Mouse (Mus musculus) kidney, postnatal 14 days (tissue): ENCODE measurements around the gene Ccdc24.
A peak's percentile ranks its signal among the peaks of the same experiment; 100 is the strongest.

Source experiments
- DNase-seq: peaks from one replicate; pipeline ENCODE4 v3.0.0; 2022; ENCODE audit warnings: mixed read lengths

Ccdc24 gene

DNA sequence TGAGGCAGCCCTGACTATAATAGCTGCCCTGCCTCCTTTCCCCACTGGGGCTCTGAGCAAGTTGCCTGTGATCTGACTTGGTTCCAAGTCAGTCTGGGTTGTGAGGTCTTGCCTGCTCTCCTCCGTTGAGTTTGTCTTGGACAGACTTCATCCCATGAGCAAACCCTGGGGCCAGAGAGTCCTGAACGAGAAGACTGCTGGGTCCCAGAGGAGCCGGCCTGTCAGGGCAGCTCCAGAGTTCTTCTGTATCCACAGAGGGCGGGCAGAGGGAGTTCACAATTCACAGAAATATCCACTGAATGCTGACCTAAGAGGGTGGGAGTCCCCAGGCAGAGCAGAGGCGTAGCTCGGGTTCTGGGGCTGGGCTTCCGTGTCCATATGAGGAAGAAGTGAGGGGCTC lies 21.5 kb downstream of the Ccdc24 start:
- peak; percentile 57 for DNase-seq

DNA sequence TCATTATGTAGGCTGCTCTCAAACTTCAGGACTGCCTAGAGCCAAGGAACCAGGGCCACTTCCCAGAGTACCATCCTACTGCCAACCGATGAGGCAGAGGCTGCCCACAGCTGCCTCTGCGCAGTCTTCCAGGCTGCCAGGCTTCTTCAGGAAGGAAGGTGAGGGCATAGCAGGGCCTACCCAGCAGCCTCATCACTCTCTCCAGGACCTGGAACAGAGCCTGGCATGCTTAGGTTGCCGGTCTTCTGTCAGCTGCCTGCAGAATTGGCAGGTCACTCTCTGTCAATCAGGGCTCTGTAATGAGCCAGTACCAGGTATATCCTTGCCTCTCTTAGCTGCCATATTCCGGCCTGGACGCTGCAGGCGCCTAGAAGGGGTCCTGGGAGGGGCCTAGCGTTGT lies 22.2 kb downstream of the Ccdc24 start:
- no peak for DNase-seq

DNA sequence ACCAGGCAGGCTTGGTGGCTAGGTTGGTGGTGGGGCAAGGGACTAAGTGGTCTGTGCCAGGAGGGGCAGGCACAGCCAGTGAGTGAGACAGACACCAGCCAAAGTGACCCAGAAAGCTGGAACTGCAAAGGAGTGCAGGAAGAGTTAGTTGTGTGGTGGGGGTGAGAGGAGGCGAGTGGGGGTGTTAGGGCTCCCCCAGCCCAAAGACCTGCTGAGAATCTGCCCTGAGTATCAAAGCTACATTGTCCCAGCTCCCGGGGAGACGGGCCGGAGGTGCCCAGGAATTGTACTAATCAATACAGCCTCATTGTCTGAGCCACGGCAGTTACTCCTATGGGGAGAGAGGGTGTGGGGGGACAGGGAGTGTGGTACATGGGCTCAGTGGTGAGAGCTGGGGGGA lies 22.9 kb downstream of the Ccdc24 start:
- no peak for DNase-seq

DNA sequence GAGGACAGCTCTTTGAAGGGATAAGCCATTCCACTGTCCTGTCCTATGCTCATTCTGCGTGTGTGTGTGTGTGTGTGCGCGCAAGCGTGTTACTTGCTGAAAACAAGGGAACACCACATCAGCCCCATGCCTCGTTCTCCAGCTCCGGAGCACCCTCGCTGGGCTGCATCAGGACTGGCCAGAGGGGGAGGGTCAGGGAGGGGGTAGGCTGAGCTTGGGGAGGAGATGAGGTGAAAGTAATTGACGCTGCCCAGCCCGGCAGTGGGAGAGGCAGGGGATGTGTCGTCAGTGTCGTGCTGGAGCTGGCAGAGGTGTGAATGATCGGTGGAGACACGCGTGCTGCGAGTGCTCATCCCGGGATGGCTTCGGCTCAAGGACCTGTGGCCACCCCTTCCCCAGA lies 23.3 kb downstream of the Ccdc24 start:
- no peak for DNase-seq

DNA sequence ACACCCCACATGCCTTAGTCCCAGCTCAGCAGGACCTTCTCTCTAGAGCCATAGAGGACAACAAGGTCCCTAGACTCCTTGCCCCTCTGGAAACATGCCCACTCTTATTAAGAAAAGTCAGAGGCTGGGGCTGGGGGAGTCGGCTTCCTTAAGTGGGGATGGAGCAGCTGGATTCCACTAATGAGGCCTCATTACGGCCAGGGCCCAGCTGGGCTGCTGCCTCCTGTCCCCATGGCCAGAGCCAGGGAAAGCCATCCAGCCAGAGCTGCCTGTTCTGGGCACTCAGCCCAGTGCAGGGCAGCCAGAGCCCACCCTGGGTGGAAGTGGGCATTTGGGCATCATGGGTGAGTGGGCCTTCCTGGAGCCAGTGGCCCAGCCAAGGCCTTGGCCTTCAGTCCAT lies 25.3 kb downstream of the Ccdc24 start:
- DNase-seq, result no peak

DNA sequence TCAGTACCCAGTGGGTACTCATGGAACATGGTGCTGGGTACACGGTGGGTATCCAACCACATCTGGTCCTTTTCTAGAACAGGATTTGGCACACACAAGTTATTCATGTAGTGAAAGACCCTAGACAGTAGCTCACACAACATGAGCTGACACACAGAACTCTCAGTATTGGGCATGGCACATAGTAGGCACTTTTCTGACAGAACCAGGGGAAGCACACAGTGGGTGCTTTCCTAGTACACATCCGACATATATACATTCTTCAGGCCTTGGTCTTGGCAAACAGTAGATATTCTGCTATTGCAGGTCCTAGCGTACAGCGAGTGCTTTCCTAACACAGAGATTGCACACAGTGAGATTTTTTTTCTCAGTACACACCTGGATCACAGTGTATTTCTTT lies 26.1 kb downstream of the Ccdc24 start:
- DNase-seq, result no peak

DNA sequence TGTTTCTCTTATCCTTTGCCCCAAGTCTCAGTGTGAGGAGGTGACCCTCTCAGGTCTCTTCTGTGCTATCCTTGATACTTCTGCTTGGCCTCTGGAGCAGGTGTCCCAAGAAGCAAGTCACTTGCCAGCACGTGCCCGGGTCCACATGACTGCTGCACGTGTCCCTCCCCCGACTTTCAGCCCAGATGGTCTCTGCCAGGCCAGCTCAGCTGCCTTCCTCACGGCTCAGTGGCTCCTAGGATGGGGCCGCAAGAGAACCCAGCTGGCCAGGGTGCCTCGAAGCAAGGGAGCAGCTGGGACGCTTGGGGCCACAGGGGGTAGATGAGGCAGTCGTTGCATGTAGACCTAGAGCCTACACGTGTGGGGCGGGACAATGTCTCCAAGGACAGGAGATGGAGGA lies 27.0 kb downstream of the Ccdc24 start:
- no peak for DNase-seq

DNA sequence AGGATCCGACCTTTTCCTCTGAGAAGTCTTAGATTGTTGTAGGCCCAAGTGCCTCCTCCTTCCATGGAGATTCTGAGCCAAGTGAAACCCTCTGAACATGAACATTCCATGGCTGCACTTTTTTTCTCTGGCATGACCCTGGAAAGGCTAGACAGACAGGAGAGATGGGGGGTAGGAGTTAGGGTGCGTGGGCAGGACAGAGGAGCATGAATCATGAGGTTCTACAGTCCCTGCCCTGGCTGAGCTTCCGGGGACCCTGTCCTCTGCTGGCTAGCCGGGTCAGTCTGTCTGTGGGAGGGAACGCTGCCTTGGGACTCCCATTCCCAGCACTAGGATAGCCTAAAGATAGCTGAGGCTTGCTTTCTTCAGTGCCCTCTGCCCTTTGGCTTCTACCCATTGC lies 27.9 kb downstream of the Ccdc24 start:
- DNase-seq, result no peak

DNA sequence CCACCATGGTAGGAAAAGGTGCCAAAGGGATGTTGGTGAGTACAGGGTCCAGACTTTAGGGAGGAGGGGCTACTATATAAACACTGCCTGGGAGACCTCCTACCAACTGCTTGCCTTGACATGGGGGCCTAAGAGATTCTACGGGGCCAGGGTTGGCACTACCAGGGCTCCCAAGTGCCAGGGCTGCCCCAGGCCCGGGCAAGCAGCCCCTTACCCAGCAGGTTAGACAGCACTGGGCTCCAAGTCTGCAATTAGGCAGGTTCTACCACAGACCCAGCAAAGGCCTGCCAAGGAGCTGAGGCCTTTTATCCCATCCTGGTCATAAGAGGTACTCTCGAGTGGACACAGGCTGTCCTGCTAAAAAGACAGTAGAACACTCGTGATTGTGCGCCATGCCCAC lies 29.3 kb downstream of the Ccdc24 start:
- no peak for DNase-seq

DNA sequence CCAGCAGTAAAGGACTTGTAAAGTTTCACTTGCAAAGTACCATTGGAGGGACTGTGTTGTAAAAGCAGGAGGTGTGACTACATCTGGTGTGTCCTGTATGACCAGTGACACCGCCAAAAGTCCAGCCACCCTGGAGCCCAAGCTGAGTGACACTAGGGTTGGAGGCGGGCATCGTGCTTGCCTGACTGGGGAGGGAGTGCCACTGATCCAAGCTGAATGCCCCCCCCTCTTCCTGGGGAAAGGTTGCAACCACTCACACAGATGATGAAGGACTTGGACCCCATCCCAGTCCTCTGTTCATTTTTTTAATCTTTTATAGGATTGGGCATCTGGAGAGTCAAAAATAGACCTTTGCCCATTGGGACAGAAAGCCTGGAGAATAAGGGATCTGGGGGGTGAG lies 30.8 kb downstream of the Ccdc24 start:
- peak; percentile 30 for DNase-seq

DNA sequence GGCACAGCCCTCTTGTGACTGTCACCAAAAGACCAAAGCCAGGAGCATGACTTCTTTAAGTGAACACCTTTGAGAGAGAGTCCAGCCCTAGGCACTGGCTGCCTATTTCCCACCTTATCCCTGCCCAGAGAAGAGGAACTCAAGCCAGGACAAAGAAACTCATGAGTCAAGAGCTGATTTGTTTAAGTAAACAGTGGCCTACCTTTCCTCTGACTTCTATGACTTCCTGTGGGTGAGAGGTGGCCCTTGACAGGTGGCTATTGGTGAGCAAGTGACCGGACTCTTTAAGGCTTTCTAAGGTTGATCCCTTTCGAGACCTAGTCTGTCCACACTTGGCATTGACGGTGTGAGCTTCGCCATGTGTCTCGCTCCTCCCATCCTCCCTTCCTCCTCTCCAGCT lies 31.5 kb downstream of the Ccdc24 start:
- DNase-seq, result no peak

DNA sequence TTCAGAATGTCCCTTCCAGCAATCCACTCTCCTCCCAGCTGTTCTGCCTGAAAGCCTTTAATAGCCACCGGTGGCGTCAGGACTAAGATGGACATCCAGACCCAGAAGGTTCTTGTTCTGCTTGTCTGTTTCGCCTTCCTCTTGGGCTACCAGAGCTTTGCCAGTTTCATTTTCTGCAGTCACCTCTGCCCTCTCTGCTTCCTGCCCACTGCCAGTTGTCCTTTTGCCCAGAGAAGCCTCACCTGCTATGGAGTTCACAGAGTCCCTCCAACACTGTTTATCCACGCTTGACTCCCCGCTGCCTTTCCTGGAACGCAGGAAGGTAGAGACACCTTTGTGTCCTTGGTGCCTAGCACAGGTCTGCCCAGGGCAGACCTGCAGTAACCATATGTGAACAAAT lies 33.0 kb downstream of the Ccdc24 start:
- peak; percentile 58 for DNase-seq

DNA sequence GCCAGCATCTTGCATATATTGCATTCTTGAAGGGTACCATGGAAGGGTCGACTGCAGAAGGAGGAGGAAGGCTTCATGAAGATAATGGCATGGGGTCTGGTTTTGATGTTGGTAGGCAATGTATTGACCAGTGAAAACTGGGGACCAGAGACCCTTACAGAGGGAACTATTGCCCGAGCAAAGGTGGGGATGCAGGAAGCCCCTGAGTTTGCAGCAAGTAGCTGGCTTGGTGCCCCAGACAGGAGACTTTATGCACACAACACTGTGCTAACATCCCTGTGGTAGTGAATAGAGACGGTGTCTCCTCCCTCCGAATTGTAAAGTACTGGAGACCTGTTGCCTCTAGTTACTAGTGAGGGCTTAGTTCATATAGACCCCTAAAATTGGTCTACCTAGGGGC lies 35.1 kb downstream of the Ccdc24 start:
- DNase-seq, result no peak

DNA sequence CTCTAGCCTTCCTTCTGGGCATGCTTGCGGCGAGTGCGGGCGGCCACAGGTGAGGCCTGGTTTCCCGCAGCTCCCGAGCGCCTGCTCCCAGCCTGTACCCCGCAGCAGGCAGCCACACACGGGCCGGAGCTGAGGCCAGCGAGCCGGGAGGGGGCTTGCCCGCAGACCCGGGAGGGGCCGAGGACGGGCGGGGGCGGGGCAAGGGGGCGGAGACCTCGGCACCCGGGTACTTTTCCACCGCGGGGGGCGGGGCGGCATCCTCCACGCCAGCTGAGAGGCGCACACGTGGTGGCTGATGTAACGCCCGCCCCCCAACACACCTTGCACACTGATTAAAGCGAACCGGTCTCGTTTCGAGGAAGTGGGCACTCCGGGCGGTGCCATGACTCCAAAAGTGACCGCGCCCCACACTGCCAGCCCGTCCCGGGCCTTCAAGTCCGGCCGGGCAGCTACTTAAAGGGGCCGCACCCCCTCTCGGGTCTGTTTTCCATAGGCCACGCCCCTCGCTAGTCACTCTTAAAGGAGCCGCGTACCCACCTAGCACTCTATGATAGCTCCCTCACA lies 36.1 kb downstream of the Ccdc24 start:
- peak; percentile 94 for DNase-seq

DNA sequence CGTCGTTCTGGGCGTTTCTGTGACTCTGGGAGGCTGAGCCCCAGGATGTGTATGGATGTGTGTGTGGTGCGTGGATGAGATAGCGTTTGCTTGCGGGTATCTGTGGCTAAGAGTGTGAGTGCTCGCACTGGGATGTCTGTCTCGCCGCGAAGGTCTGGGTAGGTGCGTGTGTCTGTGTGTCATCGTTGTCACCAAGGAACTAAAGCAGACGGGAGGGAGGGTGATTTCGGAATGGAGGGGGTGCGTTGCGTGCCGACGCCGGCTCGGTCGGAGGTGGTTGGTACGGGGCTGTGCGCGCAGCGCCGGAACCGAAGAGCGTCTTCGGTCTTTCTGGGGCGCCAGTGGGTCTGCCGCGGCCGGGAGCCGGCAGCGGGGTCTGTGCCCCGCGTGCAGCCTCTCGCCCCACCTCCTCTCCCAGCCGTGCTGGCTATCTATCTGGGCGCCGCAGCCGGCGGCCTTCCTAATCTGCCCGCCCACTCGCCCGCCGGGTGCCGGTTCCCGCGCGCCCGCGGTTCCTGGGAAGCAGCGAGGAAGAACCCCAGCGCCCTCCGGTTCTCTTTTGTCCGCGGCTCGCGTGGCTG lies 36.7 kb downstream of the Ccdc24 start:
- peak; percentile 50 for DNase-seq

DNA sequence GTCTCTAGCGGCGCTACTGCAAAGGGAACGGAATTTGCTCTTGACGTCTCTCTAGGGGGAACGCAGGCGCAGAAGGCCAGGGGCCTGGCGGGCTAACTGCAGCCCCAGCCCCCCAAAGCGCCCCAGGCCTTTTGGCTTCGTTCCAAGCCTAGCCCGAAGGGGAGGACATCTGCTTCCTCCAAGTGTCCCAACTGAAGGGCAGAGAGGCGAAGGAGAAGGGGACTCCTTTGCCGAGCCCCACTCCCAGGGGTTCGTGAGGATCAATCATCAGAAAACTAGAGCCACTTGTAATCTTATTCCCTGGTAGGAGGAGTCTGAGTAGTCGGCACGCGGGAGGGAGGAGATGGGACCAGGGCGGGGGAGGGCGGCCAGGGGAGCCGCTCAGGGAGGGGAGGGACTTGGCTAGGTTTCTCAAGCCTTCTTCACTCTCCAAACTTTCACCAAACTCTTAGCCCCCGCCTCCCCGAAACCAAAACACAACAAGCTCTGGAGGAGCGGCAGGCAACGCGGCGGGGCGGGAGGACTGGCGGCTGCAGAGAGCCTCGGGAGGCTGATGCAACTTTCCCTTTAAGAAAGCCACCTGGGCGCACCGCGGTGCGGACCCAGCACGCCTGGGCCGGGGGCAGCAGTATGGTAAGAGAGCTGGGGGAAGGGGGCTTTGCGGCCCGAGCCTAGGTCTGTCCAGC lies 37.4 kb downstream of the Ccdc24 start:
- DNase-seq, result peak; percentile 82

DNA sequence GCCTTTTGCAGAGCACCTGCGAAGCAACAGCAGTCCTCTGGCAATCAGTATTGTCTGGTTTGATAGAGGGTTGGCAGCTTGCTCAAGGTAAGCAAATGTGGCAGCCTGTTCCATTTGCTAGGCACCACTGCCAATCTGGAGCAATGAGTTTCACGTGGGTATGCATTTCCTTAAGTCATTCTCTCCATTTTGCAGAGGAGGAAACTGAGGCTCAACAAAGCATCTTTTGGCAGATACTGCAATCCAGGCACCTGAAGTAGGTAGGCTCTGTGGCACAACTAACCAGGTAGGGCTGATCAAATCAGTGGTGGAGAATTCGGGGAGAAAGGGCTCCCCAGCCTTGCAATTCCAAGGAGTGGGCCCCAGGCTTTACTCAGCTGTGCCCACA lies 37.9 kb downstream of the Ccdc24 start, which contains the start of gene Slc6a9:
Slc6a9 (plus strand) TSS at position 50 of the 388 bp plus-strand sequence.
- no peak for DNase-seq

DNA sequence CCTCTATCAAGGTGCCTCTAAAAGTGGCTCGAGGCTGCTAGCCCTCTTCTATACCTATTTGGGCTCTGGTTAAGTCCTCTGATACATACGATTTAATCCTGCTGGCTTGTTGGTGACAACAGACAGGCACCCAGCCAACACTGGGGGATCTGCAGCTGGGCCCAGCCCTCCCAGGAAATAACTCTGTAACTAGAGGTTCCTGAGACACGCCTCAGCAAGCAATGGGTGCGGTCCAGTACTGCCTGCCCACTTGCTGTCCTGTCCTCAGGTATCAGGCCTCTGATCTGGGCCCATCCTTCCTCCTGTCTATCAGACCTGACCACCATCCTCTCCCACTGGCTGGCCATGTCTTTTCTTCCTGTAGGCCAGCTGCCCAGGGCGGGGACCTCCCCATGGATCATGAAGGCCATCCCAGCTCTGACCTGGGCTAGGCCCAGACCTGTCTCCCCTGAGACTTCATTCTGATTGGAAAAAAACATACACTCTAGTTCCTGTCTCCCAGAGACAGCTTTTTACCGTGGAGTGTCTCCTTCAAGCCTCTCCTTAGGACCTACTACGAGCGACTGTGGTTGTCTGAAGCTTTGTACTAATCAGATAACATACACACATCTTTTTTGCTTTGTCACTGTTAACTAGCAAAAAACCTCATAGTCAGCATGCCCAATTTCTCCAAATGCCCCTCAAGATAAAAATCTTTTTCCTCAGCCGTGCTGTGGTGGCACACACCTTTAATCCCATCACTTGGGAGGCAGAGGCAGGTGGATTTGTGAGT lies 40.3 kb downstream of the Ccdc24 start:
- DNase-seq, result peak; percentile 67

DNA sequence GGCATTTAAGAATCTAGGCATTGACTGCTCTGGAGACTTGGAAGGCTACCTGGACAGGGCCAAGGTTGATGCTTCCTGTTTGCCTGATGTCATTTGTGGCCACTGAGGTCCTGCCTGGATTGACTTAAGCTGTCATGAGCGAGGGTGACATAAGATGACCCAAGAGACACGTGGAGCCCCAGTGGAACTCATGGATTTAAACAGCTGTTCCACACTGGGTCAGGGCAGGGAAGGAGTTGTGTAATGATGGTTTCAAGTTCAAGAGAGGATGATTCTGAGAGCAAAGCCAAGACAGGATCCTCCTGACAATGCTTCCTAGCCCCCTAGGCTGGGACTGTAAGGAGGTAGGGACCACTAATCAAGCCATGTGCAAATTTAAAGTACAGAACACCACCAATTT lies 40.9 kb downstream of the Ccdc24 start:
- DNase-seq, result no peak

DNA sequence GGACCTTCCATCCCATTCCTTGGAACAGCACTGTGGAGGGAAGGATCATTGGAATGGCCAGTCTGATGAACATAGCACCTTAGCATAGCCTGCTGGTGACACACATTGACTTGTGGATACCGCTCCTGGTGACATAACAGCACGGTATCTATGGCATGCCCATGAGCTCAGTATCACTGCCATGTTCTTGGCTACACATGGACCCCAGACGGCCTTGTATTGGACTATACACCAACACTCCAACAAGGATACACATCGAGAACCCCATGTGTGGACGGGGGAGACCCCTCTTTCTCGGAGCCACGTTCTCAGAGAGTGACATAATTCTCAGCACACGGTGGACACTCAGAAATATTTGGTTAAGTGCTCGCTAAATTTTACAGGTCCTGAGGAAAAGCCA lies 41.6 kb downstream of the Ccdc24 start:
- no peak for DNase-seq

DNA sequence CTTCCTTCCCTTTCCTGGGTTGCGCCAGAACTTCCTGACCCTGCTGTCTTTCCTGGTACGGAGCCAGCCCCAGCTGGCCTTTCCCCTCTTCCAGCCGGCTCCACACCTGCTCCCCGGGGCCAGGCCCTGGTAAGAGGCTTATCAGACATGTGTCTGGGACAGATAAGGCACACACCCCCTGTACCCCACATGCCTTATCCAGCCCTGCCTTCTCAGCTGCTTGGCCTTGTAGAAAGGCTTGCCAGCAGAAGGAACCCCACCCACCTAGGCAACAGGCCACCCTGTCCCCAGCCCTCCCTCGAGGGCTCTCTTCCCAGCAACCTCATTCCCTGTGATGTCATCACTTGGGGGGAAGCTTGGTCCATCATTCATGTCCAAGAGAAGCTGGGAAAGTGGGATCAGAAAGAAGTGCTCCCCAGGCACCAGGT lies 42.2 kb downstream of the Ccdc24 start:
- DNase-seq, result peak; percentile 59

DNA sequence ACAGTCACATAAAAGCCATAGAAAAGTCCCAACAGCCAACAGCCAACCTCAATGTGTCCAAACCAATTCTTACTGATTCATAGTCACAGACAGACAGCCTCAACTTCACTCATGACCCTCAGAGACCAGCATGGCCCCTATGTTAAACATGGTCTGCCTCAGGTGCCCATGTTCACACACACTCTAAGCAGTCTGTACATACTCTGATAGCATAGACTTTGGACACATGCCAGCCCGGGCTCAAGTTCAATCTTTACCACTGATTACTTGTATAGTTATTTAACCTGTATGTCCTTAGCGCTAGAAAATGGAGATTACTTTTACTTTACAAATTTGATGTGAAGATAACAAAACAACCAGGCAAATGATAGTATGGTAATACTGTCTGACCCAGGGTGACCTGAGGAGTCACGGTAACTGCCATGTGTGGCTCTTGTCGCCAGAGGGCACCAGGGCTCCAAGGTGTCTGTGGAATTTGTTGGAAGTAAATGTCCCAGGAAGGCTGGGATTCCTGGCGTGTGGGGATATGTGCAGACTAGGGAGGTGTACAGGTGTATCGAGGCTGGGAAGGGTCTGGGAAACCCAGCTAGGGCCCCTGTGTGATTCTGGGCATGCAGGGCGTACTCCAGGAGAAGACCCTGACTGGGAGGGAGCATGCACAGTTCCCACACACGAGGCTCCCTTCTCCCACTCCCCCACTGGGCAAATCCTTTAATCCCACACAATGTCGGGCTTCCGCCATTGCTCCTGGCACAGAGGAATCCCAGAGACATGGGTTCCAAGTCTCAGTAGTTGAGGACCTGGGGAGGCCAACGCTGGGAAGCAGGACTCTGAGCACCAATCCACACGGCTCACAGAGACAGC lies 42.9 kb downstream of the Ccdc24 start:
- DNase-seq, result peak; percentile 78
